Mouse (Mus musculus) bone marrow, adult 2 months (tissue): ENCODE measurements around the gene Denr.

Experiments
- CTCF ChIP-seq: fragments of 200-500 bp; IDR thresholded peaks from 2 replicates; pipeline ENCODE4 v1.5.1; 2011; ENCODE audit warnings: low read length, control low read depth; ENCODE audit not compliant: control insufficient read depth, insufficient read depth
- POLR2A ChIP-seq: fragments of 200-500 bp; IDR thresholded peaks from 2 replicates; pipeline ENCODE4 v1.6.1; 2011; ENCODE audit warnings: low read depth, mild to moderate bottlenecking, control low read depth, low read length, borderline replicate concordance; ENCODE audit not compliant: control insufficient read depth

GRCm38 (mm10) chr5:123946546-123946945 lies 39.6 kb downstream of the Denr start:
- TF ChIP-seq CTCF (no peak), POLR2A (no peak)
